Mouse (Mus musculus) E14TG2a.4 (cell line): ENCODE data around the gene Egflam.

Experiments
- CTCF ChIP-seq: conservative IDR thresholded peaks from 2 replicates; pipeline ENCODE4 v1.5.1; 2014; ENCODE audit warnings: low read length
- NANOG ChIP-seq: IDR thresholded peaks from 2 replicates; pipeline ENCODE4 v1.6.1; 2014; ENCODE audit warnings: borderline replicate concordance, low read length, mixed read lengths
- POU5F1 ChIP-seq: IDR thresholded peaks from 2 replicates; pipeline ENCODE4 v1.6.1; 2014; ENCODE audit warnings: low read length, borderline replicate concordance

DNA sequence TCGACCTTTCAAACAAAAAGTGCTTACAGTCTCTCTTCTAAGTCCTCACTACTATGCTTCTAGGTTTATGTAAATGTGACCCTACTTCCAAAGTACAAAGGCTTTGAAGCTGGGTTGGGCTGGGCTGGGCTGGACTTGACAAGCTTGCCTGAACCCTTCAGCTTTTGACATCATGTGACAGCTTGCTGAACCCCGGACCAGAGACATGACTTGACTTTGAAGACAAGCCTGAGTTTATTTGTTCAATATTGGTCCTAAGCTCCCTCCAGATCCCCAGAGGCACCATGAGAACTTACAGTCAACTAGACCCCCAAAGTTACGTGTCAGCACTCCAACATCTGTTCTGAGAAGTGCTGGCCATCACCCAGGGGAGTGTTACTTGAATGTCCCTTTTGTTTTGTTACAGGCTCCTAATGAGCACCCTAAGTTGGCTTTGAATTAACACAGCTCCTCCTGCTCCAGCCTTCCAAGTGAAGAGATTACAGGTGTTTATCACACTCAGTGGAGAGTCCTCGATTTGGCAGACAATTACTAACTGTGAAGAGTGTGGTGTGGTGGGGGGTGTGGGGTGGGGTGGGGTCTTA lies 109.3 kb downstream of the Egflam start:
- no peak for TF ChIP-seq CTCF
- TF ChIP-seq POU5F1: no peak
- no peak for TF ChIP-seq NANOG
